Mouse (Mus musculus) olfactory bulb, adult 2 months (tissue): ENCODE data around the gene Rabac1.

Experiments
- CTCF ChIP-seq: fragments of 200-500 bp; IDR thresholded peaks from 2 replicates; pipeline ENCODE4 v1.5.1; 2012; ENCODE audit warnings: low read depth, mild to moderate bottlenecking, low read length, moderate library complexity; ENCODE audit not compliant: insufficient read depth
- POLR2A ChIP-seq: fragments of 200-500 bp; IDR thresholded peaks from 2 replicates; pipeline ENCODE4 v1.6.1; 2012; ENCODE audit warnings: mild to moderate bottlenecking, low read depth, low read length, moderate library complexity; ENCODE audit not compliant: insufficient read depth

DNA sequence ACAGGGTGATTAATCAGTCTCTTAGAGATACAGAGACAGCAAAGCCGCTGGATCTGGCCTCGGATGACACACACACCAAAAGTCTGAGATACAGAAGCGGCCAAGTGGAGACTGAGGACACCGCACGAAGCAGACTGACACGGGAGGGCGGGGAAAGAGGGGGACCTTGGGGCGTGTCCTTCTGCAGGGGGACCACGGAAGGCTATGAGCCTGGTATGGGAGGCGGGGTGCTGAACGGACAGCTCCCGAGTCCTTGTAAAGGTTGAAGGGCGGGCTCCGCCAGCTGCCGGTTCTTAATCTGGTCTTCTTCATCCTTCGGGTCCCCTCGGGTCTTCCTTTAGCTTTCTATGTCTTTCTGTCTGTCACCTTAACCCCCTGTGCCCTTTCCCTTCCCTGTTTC, 36.1 kb upstream of the Rabac1 start:
- TF ChIP-seq POLR2A = no peak; the same call in 1 of the 2 replicates
- no peak for TF ChIP-seq CTCF
